Mouse (Mus musculus): Measurements from ENCODE around the gene Clasp2.
"Not testable (repeated sequence)": the region's sequence is repeated elsewhere in the genome, so short reads cannot be mapped to it uniquely, and the experiment has no call there.

Clasp2 gene

GRCm38 (mm10) chr9:113815836-113816235 is 74.6 kb downstream of the Clasp2 start:
- DNase-seq (ENCODE audit: low spot score) = no peak

- DNase-seq (ENCODE audit: low spot score) = no peak
Measured at GRCm38 (mm10) chr9:113822150-113822549, 80.9 kb downstream of the Clasp2 start.

DNA sequence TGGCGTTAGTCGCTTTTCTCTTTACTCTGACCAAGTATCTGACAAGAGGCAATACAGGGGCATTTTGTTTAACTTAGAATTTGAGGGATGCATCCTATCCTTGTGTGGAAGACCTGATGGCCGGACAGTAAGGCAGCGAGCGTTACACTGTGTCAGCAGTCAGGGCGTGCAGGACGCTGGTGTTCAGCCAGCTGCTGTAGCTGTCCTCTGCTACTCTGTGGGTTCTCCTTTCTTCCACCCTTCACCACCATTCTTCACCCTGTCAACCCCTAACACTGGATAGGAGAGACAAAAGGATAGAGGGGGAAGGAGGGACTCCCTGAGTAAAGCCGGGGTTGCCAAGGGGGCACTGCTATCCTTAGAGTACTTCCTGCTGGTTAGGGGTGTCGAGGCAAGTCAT is 87.4 kb downstream of the Clasp2 start:
- DNase-seq (ENCODE audit: low spot score) = no peak

DNA sequence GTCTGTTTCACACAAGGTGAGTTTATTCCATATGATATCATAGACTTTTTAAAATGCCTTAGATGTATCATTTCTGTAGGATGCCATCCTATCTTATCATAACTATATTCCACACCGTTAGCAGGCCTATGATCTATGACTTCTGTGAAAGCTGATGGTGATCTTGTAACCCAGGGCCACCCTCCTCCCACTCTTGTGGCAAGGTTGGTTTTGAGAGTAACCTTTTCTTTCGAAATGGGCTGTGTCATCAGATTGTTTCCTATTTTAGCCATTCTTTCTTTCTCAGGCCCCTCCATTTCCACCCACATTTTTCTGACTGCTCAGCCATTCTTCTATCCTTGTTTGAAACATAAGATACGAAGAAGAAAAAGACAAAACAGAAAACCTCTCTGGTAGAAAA is 88.9 kb downstream of the Clasp2 start:
- no peak for DNase-seq (ENCODE audit: low spot score)

GRCm38 (mm10) chr9:113833481-113833880 is 92.2 kb downstream of the Clasp2 start:
- DNase-seq (ENCODE audit: low spot score) = no peak

DNA sequence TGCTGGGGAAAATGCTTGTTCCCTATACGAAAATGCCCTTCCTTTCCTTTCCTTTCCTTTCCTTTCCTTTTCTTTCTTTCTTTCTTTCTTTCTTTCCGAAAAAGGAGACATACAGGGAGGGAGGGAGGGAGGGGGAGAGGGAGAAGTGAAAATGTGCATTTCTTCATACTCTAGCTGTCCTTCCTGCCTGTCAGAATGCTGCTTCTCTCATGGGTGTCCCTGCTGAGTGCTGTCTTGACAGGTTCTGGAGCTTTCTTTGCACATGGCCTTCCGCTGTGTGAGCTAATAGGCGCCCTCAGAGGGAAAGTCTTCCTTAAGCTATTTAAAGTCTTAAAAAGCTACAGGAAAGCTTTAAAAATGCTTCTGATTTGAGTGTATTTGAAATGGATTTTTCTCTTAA is 95.7 kb downstream of the Clasp2 start:
- no peak for DNase-seq (ENCODE audit: low spot score)

DNA sequence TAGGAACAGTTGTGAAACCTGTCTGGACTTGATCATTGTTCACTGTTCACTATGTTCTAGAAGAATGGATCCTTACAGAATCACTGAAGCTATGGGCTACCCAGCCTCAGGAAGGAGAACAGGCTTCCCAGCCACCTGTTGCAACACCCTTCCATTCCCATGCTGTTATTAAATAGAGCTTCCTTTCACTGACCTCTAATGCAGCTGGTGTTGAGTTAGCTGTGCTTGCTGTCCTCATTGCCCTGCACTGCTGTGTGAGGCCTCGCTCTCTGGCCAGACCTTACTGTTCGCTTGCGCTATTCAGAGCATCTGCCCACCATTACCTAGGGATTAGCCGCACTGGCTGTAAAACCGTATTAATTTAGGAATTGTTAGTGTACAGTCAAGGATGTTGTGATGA is 96.2 kb downstream of the Clasp2 start:
- no peak for DNase-seq (ENCODE audit: low spot score)

- no peak for DNase-seq (ENCODE audit: low spot score)
Measured at GRCm38 (mm10) chr9:113844029-113844428, 102.8 kb downstream of the Clasp2 start.

DNA sequence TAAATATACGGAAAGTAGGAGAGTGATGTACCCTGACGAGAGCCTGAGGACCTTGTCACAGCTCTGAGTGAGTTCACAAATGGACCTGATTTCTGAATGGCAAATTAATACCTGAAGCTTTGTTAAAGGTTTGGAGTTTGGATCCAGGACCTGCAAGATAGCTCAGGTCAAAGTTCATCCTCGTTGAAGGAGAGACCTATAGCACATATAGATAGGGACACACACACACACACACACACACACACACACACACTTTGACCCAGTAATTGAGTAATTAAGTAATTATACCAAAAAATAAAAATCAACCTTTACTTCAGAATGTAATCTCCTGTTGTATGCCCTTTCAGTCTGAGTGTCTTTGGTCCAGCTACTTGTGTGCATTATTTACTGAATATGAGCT is 114.2 kb downstream of the Clasp2 start:
- DNase-seq (ENCODE audit: low spot score) = no peak

DNA sequence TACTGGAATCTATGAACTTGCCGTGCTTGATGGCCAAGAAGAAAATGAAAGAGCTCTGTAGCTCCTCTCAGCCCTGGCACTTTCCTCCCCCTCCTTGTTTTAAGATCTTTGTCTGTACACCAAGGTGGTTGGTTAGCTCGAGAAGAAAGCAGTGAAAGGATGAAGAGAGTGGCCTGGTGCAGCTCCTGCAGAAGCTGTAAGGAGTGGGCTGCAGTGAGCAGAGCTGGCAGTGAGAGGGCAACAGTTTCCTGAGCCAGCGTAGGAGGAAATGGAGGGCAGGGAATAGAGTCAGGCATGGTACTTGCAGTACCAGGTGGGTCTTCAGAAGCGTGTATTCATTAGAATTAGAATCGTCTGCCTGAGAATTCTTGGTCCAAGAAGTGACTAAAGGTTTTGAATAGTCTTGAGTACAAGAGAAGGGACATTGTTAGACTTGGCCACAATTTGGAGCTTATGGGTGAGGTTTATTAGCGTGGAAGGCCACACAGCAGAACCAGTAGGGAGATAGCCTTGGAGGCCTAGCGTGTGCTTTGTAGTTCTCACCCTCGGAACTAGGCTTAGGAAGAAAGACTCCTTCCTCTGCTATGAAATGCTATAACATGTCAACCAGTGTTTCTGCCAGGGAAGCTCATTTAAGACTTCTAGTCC is 116.1 kb downstream of the Clasp2 start:
- no peak for DNase-seq (ENCODE audit: low spot score)

- DNase-seq (ENCODE audit: low spot score) = no peak
Measured at GRCm38 (mm10) chr9:113857929-113858440, 116.7 kb downstream of the Clasp2 start.

DNA sequence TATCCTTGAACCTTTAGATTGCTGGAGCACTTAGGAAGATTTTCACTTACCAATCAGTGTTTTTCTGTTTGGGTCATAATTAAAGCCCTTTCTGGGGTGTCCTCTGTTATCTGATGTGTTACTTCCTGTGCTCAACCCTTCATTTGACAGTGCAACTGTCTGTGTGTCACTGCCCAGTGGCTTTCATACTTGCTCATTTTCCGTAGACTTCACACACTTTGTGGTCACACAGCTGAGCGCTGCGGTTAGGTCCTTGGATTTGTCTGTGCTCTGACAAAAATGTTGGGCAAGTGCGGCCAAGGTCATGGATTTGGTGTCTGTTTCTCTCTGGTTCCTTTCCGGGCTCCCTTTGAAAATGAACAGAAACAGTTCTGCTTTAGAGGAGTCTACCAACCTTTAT is 118.1 kb downstream of the Clasp2 start:
- no peak for DNase-seq (ENCODE audit: low spot score)

DNA sequence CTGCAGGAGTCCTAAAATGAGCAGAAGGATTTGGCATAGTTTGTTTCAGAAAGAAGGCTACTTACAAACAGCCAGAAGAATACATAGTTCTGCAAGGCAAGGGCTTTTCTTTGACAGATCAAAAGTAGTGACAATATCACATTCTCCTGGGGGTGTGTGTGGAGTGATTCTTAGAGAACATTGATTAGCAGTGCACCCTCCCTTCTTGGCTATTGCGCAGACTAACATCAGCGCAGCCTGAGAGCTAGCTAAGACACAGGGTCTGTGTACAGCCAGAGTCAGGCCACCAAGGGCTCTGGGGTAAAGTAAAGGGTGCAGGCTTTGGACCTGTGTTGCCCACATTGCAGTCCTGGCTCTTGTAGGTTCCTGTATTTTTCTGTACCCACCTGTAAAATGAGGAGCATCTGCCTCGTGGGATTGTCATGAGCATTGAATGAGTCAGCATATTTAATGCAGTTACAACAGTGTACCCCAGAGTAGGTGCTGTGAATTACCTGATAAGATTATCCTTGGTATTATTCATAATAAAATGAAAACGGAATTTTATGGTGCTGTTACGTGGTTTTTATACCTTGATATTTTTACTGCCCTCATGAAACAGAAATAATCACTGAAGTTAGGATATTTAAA is 122.2 kb downstream of the Clasp2 start:
- DNase-seq (ENCODE audit: low spot score) = no peak

GRCm38 (mm10) chr9:113867951-113868350 is 126.7 kb downstream of the Clasp2 start:
- DNase-seq (ENCODE audit: low spot score) = no peak

DNA sequence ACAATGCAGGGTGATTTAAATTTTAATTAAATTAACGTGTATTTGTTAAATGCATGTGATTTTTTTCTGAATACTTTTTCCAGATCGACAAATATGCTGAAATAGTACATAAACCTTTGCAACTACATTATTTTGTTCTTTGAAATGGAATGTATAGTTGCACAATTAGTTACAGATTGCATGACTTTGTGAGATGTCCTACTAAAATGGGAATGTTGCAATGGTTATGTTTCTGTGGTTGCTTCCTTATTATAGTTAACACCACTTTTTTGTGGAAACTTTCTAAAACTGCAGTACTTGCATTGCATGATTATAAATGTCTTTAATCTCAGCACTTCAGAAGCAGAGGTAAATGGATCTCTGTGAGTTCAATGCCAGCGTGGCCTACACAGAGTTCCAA is 153.6 kb downstream of the Clasp2 start:
- no peak for DNase-seq (ENCODE audit: low spot score)

GRCm38 (mm10) chr9:113903136-113903535 is 161.9 kb downstream of the Clasp2 start:
- no peak for DNase-seq (ENCODE audit: low spot score)

GRCm38 (mm10) chr9:113904315-113904714 is 163.0 kb downstream of the Clasp2 start:
- not testable (repeated sequence) for DNase-seq (ENCODE audit: low spot score)

DNA sequence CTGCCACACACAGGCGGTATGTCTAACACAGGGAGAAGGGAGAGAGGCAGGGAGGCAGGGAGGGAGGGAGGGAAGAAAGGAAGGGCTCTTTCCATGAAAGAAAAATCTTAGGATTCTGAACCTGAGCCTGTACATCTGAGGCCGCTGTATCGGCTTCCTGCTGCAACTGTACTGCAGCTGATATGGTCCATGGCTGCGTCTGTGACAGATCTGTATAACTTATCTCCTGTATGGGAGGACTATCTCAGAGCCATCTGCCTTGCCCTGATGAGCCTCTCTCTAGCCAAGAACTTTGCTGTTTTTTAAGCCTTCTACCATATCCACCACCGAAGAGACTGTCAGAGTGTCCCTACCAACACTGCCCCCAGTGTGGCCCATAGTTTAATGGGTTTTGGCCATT is 174.5 kb downstream of the Clasp2 start:
- no peak for DNase-seq (ENCODE audit: low spot score)

- DNase-seq (ENCODE audit: low spot score) = no peak
Measured at GRCm38 (mm10) chr9:113922677-113923076, 181.4 kb downstream of the Clasp2 start.

DNA sequence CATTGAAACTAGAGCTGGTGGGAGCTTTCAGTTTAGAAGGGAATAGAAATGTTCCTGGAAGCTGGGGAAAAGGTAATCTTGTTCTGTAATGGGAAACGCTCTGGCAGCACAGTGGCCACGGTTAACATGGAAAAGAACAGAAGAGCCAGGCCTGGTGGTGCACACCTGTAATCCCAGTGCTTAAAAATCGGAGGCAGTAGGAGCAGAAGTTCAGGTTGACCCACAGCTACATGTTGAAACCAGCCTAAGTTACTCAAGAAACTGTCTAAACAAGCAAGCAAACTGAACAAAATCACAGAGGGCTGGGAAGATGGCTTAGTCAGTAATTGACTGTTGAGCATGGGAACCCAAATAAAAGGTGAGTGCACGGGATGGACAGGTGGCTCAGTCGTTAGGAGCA is 183.6 kb downstream of the Clasp2 start:
- DNase-seq (ENCODE audit: low spot score) = no peak

GRCm38 (mm10) chr9:113928591-113928990 is 187.3 kb downstream of the Clasp2 start:
- no peak for DNase-seq (ENCODE audit: low spot score)

- DNase-seq (ENCODE audit: low spot score) = no peak
Measured at GRCm38 (mm10) chr9:113929676-113930075, 188.4 kb downstream of the Clasp2 start.

DNA sequence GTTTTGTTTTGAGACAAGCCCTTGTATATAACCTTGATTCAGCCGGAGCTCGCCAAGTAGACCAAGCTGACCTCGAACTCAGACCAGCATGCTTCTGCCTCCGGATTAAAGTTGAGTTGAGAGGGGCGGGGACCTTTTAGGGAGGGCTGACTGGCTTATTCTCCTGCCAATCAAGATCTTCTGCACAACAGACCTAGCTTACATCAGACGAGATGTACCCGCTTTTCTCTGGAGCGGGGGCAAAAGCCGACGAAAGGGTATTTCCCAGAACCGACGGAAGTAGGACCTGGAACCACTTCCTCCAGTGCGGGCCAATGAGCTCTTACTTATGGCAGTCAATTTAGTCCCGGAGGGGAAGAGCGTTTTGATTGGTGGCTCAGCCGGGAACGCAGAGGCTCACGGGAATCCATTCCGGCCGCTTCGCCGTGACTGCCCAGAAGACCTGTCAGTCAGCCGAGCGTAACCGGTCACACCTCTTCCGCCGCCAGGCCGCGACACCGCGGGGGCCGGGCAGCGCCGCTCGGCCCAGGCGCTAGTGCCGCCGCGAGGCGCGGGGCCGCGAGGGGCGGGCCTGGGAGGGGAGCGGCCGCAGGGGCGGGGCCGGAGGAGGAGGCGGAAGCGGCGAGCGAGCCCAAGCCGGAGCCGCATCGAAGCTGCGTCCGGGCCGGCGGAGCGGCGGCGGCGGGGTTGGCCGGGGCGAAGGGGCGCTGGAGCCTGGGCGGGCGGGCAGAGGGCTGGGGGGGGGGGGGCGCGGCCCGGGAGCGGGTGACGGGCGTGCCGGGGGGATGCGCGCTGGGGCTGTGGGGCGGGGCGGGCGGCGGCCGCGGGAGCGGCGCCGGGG is 189.5 kb downstream of the Clasp2 start, which contains the start of gene Ubp1:
Gene Ubp1 (plus strand): TSS at position 401 of the 841 bp plus-strand sequence.
- DNase-seq (ENCODE audit: low spot score) = peak; percentile 76
